Mouse (Mus musculus) embryonic facial prominence, embryonic 15.5 days (tissue): ENCODE data around the gene St6galnac6. TPM values are rescaled to one million over a fixed set of nuclear protein-coding genes. Genes with fewer than 3 reads are reported as not detected.

ENCODE experiments used
- ATAC-seq: fragments of 200-750 bp; cut with Nextera tagmentation; 2 replicates; pipeline ENCODE4 v1.8.0; 2017; ENCODE audit warnings: low read depth, moderate TSS enrichment; ENCODE audit not compliant: insufficient number of reproducible peaks, low FRiP score, low TSS enrichment
- H3K27ac ChIP-seq: fragments of 300-500 bp; sonication (generic); replicated peaks from 2 replicates; pipeline ENCODE4 v1.5.1; 2015; ENCODE audit warnings: mild to moderate bottlenecking, inconsistent platforms
- H3K27me3 ChIP-seq: fragments of 300-500 bp; sonication (generic); 2 replicates; pipeline ENCODE4 v1.6.1; 2015; ENCODE audit warnings: inconsistent platforms
- H3K36me3 ChIP-seq: fragments of 300-500 bp; sonication (generic); 2 replicates; pipeline ENCODE4 v1.6.1; 2015; ENCODE audit warnings: mild to moderate bottlenecking, inconsistent platforms
- H3K4me1 ChIP-seq: fragments of 300-500 bp; sonication (generic); 2 replicates; pipeline ENCODE4 v1.6.1; 2015; ENCODE audit warnings: inconsistent platforms
- H3K4me2 ChIP-seq: fragments of 300-500 bp; sonication (generic); replicated peaks from 2 replicates; pipeline ENCODE4 v1.6.1; 2015; ENCODE audit warnings: mild to moderate bottlenecking, inconsistent platforms
- H3K4me3 ChIP-seq: fragments of 300-500 bp; sonication (generic); replicated peaks from 2 replicates; pipeline ENCODE4 v1.5.1; 2015; ENCODE audit warnings: mild to moderate bottlenecking, inconsistent platforms
- H3K9ac ChIP-seq: fragments of 300-500 bp; sonication (generic); 2 replicates; pipeline ENCODE4 v1.6.1; 2015; ENCODE audit warnings: inconsistent platforms
- H3K9me3 ChIP-seq: fragments of 300-500 bp; sonication (generic); replicated peaks from 2 replicates; pipeline ENCODE4 v1.6.1; 2016; ENCODE audit warnings: inconsistent platforms
- WGBS: fragments of 180-500 bp; shearing (Covaris S2); methylation state at CpG from one replicate; pipeline ENCODE4 v1.1.7; 2015; 5-methylcytosine and 5-hydroxymethylcytosine counted together
- microRNA counts: library from miRNA; unstranded; fragments of <30 nt; microRNA quantifications from one replicate; lab custom pipeline; 2016
- microRNA-seq: library from miRNA; unstranded; fragments of <30 nt; microRNA quantifications from one replicate; pipeline ENCODE4, GENCODE M21; 2016; ENCODE audit warnings: borderline number of aligned reads
- polyA plus RNA-seq: library from polyadenylated mRNA; unstranded; fragments of >200 nt; fragmentation: Nextera tagmentation; extraction: Ambion mirVana; gene quantifications from 2 replicates; pipeline ENCODE4 v1.2.1, GENCODE M21; 2015

St6galnac6 gene
- polyA plus RNA-seq, 1 experiment from 2014 or later: 26.9 TPM

DNA sequence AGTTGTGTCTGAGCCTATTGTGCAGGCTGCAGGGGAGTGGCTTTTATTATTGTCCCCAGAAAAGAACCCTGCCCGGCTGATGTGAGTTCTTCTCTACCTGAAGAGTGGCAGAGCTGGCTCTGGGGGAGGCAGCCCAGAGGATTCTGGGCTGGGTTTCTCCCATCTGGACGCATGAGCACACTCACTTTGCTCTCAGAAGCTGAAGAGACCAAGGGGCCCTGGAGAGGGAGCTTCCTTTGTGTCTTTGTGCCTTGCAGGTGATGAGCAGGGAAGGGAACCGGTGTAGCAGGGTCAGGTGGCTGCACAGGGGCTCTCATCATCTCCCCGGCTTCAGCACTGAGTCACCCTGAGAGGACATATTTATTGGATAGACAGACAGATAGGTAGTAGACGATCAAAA is 62.8 kb downstream of the St6galnac6 start:
- no peak for ATAC-seq
- Histone ChIP-seq H3K36me3 (0 out of 2 replicates have a peak, but pooled peaks cover 20% of the 10 kb centered on the region), H3K9ac (no peak overlapping the region), H3K4me3 (no peak overlapping the region), H3K4me1 (peaks cover 14% of the 10 kb centered on the region), H3K4me2 (no peak overlapping the region), H3K9me3 (no peaks in the 10 kb centered on the region), H3K27ac (peak overlapping the region; percentile 76), H3K27me3 (no peaks in the 10 kb centered on the region)
- 51% methylated on average over 5 of the region's 5 CpGs for WGBS

DNA sequence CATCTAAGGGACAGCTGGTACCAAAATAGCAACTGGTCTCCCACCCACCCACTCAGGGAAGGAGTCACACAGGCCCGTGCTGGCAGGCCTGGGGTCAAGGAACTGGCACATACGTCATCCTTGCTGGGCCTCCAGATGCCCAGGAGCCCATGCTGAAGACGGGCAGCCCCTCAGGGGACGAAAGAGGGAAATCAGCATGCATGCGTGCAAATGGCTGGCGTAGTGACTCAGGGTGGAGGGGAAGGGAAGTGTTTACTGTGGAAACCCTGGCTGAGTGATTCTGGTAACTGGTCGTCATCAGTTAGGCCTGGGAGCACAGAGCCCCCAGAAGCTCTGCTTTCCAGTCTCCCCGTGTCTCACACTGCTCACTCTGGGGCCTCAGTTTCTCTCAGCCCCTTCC is 65.8 kb downstream of the St6galnac6 start:
- no peaks in the 10 kb centered on the region for H3K27me3 ChIP-seq
- peaks cover 14% of the 10 kb centered on the region for H3K4me1 ChIP-seq
- no peak for ATAC-seq
- no peak overlapping the region for H3K9ac ChIP-seq
- no peak overlapping the region for H3K4me3 ChIP-seq
- no peaks in the 10 kb centered on the region for H3K9me3 ChIP-seq
- H3K27ac ChIP-seq: no peak overlapping the region
- H3K4me2 ChIP-seq: no peak overlapping the region
- 61% methylated on average over 8 of the region's 8 CpGs for WGBS
- 0 out of 2 replicates have a peak, but pooled peaks cover 13% of the 10 kb centered on the region for H3K36me3 ChIP-seq

DNA sequence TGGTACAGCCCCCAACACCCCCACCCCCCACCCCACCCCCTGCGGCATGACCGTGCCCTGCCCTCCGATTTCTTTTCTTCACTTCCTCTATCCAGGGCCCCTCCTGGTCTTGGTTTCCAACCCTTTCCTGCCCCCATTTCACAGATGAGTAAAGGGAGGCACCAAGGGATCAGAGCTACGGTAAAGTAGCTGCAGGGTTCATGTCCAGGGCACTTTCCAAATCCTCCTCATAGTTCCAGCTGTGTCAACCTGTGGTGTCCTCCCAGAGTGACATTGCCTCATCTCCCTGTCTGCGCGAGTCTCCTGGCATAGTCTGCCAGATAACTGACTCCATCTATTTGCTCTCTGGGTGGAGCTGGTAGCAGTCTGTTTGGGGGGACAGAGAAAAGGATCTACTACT is 66.3 kb downstream of the St6galnac6 start:
- no peaks in the 10 kb centered on the region for H3K27me3 ChIP-seq
- no peak overlapping the region for H3K4me2 ChIP-seq
- WGBS: 77% methylated on average over 6 of the region's 6 CpGs
- H3K27ac ChIP-seq: no peak overlapping the region
- peaks cover 14% of the 10 kb centered on the region for H3K4me1 ChIP-seq
- no peaks in the 10 kb centered on the region for H3K9me3 ChIP-seq
- no peak overlapping the region for H3K4me3 ChIP-seq
- peaks cover 15% of the 10 kb centered on the region; the same call in 1 of the 2 replicates for H3K36me3 ChIP-seq
- H3K9ac ChIP-seq: no peak overlapping the region
- ATAC-seq: no peak

DNA sequence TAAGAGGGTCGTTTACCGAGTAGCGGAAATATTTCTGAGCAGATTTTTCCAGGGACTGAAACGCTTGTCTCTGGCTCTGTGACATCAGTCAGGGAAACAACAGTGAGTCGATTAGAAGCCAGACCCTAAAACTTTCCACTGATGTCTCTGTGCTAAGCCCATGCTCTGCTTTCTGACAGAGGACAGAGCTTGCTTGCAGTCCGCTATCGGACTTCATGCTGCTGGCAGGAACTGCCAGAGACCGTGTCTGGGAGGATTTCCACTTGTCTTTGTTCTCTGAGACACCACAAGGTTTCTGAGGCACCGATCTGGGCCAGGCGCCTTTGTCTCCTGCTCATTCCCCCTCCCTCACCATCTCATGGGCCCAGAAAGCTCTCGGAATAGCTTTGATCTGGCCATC is 68.3 kb downstream of the St6galnac6 start:
- WGBS: 52% methylated on average over 11 of the region's 11 CpGs
- H3K27ac ChIP-seq: no peak overlapping the region
- no peak overlapping the region for H3K9ac ChIP-seq
- H3K36me3 ChIP-seq: peaks cover 24% of the 10 kb centered on the region
- no peak overlapping the region for H3K4me2 ChIP-seq
- no peaks in the 10 kb centered on the region for H3K27me3 ChIP-seq
- H3K9me3 ChIP-seq: no peaks in the 10 kb centered on the region
- H3K4me3 ChIP-seq: no peak overlapping the region
- no peak for ATAC-seq
- H3K4me1 ChIP-seq: no peaks in the 10 kb centered on the region

DNA sequence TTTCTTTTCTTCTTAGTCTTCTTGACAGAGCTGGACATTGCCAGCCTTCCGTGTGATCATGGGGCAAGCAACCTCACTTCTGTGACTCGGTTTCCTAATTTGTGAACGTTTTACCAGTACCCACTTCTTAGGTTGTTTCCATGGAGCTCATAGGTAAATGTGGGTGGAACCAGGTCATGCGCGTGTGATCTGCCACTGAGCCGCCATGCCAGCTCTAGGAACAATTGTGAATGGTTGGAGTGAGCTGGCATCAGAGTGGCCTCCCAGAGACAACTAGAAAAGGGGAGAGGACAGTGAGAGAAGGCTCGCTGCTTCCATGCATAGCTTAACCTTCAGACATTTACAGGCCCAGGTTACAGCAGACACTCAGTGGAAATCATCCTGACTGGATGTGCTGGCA is 68.7 kb downstream of the St6galnac6 start:
- 89% methylated on average over 7 of the region's 7 CpGs for WGBS
- Histone ChIP-seq H3K27me3 (no peaks in the 10 kb centered on the region), H3K36me3 (peaks cover 28% of the 10 kb centered on the region), H3K27ac (no peak overlapping the region), H3K9ac (no peak overlapping the region), H3K4me3 (no peak overlapping the region), H3K4me2 (no peak overlapping the region), H3K4me1 (no peaks in the 10 kb centered on the region), H3K9me3 (no peaks in the 10 kb centered on the region)
- no peak for ATAC-seq

DNA sequence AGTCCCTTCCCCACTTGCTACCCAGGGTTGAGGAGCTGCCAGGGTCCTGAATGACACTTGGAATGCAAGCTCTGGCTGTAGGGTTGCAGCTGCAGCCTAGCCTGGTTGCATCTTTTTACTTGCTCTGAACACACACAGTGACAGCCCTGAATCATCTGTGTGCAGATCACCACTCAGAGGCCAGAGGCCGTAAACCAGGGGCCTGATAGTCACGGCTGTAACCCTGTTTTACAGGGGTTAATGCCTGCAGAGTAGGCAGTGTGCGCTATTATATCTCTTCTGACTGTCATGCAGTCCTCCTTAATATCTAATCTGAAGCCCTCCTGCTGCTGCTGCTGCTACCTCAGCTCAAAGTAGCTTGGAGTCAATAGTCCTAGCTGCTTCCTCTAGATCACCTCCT is 70.4 kb downstream of the St6galnac6 start:
- H3K27ac ChIP-seq: no peak overlapping the region
- 0 out of 2 replicates have a peak, but pooled peaks cover 4% of the 10 kb centered on the region for H3K4me1 ChIP-seq
- no peaks in the 10 kb centered on the region for H3K27me3 ChIP-seq
- H3K4me2 ChIP-seq: no peak overlapping the region
- H3K36me3 ChIP-seq: peaks cover 41% of the 10 kb centered on the region
- no peak overlapping the region for H3K4me3 ChIP-seq
- WGBS: 85% methylated on average over 3 of the region's 3 CpGs
- H3K9ac ChIP-seq: no peak overlapping the region
- ATAC-seq: no peak
- H3K9me3 ChIP-seq: no peaks in the 10 kb centered on the region

MicroRNAs encoded within 50 kb of the gene (microRNA counts, 519-probe panel; counts per million panel counts)
- microRNA mmu-miR-1954 (lab: Ali Mortazavi, UCI): not detected

Small RNAs within 50 kb of the gene (microRNA-seq; reads per million reads assigned to microRNA genes)
- not detected for gene Mir1954

Other genes with a start within 250 kb of the St6galnac6 start
- 54.6 and 57.3 TPM in 2 replicates for gene Ciz1, start 247.4 kb upstream of the St6galnac6 start, polyA plus RNA-seq
- gene Dnm1, start 246.4 kb upstream of the St6galnac6 start, polyA plus RNA-seq: 30.7 and 31.5 TPM in 2 replicates
- gene 1110008P14Rik, start 217.8 kb upstream of the St6galnac6 start, polyA plus RNA-seq: 71.6 and 71.9 TPM in 2 replicates
- gene Lcn2, start 211.5 kb upstream of the St6galnac6 start, polyA plus RNA-seq: 5.6 and 6.5 TPM in 2 replicates
- 28.3 and 29.8 TPM in 2 replicates for gene Ptges2, start 203.8 kb upstream of the St6galnac6 start, polyA plus RNA-seq
- 6.2 and 6.5 TPM in 2 replicates for gene Naif1, start 149.3 kb upstream of the St6galnac6 start, polyA plus RNA-seq
- 20.8 and 22.1 TPM in 2 replicates for gene Slc25a25, start 148.3 kb upstream of the St6galnac6 start, polyA plus RNA-seq
- gene Fam102a, start 64.4 kb upstream of the St6galnac6 start, polyA plus RNA-seq: 19.5 and 21.0 TPM in 2 replicates
- 113 and 119 TPM in 2 replicates for gene Dpm2, start 28.9 kb upstream of the St6galnac6 start, polyA plus RNA-seq
- gene Pip5kl1, start 24.9 kb upstream of the St6galnac6 start, polyA plus RNA-seq: 0.53 and 0.94 TPM in 2 replicates
- gene 9430097D07Rik, start 24.0 kb upstream of the St6galnac6 start, polyA plus RNA-seq: 0.11 and 0.12 TPM in 2 replicates
- gene St6galnac4, start 12.6 kb upstream of the St6galnac6 start, polyA plus RNA-seq: 34.8 and 36.5 TPM in 2 replicates
- 67.9 and 83.8 TPM in 2 replicates for gene Ak1, start 22.0 kb downstream of the St6galnac6 start, polyA plus RNA-seq
- gene Eng, start 46.9 kb downstream of the St6galnac6 start, polyA plus RNA-seq: 83.8 and 86.3 TPM in 2 replicates
- gene Fpgs, start 104.4 kb downstream of the St6galnac6 start, polyA plus RNA-seq: 31.6 and 33.2 TPM in 2 replicates
- gene Cdk9, start 113.4 kb downstream of the St6galnac6 start, polyA plus RNA-seq: 105 and 106 TPM in 2 replicates
- gene Sh2d3c, start 121.3 kb downstream of the St6galnac6 start, polyA plus RNA-seq: 27.3 and 27.6 TPM in 2 replicates
- 0.32 and 0.42 TPM in 2 replicates for gene 6330409D20Rik, start 141.3 kb downstream of the St6galnac6 start, polyA plus RNA-seq
- 69.0 and 71.3 TPM in 2 replicates for gene Tor2a, start 157.5 kb downstream of the St6galnac6 start, polyA plus RNA-seq
- gene Ttc16, start 175.9 kb downstream of the St6galnac6 start, polyA plus RNA-seq: 0.87 and 1.6 TPM in 2 replicates
- 6.7 and 7.0 TPM in 2 replicates for gene Ptrh1, start 176.1 kb downstream of the St6galnac6 start, polyA plus RNA-seq
- 2.1 and 3.4 TPM in 2 replicates for gene Cfap157, start 184.7 kb downstream of the St6galnac6 start, polyA plus RNA-seq
- 21.5 and 22.3 TPM in 2 replicates for gene Stxbp1, start 247.5 kb downstream of the St6galnac6 start, polyA plus RNA-seq